Mouse (Mus musculus): ENCODE measurements around the gene Pi4kb. TPM values are rescaled to one million over a fixed set of nuclear protein-coding genes. Genes with fewer than 3 reads are reported as not detected.

Pi4kb gene
- polyA plus RNA-seq (2012): 7.3 and 7.5 TPM in 2 replicates

DNA sequence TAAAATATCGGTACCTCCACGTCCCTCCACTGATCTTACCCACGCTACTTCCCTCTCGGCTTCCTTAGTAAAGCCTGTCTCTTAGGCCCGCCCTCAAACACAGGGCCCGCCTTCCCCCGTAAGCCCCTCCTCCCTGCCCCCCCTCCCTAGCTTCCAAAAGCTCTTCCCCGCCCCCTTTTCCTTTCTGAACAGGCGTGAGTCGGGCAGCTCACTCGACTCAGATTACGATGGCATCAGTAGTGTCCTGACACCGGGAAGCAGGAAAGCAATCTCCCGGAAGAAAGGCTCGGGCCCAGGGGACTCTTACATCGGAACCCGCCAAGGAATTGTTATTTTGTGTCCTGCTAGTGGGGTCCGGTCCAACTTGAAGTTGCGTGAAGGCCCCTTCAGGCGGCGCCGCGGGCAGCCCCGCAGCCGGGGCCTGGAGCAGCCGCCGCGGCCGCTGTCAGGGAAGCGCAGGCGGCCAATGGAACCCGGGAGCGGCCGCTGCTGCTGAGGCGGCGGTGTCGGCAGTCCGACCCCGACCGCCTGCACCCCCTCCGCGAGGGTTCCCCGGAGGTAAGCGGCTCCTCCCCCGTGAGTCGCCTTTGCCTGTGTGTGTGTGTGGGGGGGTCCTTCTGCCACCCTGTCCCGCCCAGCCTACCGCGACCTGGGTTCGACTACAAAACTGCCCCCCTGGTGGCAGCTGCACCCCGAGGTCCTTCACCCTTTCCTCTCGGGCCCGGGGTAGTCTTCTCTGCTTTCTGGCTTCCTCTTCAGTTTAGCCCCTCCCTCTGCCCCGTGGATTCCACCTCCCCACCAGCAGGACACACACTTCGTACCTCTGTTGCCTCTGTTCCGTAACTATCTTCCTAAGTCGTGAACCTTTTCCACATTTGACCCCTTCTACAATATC lies at the start of gene Pi4kb:
Gene Pi4kb, plus strand, starts transcription at position 204 of the 895 bp plus-strand sequence.

DNA sequence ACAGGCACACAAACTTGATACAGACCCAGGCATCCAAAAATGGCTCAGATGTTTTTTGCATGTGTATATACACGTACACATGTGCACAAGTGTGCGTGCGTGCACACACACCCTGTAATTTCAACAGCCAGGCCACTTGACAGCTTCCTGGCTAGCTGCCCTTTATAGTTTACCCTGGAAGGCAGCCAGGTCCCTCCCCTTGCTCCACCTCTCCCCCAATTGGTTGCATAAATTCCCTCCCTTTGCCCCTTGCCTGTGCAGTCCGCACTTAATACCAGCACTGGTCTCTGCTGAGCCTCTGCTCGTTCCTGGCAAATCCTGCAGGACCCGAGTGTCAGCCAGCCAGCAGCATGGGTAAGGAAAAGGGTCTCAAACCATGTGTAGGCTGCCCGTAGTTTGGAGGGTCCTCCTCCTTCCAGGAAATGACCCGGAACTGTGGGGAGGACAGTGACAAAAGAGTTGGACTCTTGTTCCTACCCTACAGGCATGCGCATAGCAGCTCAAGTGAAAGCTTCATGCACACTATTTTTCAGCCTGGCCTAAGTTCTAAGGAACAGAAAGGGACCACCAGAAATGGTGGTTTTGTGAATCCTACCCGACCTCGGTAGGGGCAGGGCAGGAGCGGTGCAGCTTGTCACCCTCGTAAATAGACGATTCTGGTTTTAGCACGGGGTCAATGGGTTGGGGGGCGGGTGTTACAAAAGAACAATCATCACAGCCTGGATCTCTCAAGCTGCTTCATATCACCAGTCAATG lies 41.5 kb upstream of the Pi4kb start, which contains the start of gene Selenbp1:
Gene Selenbp1, plus strand, starts transcription at position 248 of the 756 bp plus-strand sequence.

DNA sequence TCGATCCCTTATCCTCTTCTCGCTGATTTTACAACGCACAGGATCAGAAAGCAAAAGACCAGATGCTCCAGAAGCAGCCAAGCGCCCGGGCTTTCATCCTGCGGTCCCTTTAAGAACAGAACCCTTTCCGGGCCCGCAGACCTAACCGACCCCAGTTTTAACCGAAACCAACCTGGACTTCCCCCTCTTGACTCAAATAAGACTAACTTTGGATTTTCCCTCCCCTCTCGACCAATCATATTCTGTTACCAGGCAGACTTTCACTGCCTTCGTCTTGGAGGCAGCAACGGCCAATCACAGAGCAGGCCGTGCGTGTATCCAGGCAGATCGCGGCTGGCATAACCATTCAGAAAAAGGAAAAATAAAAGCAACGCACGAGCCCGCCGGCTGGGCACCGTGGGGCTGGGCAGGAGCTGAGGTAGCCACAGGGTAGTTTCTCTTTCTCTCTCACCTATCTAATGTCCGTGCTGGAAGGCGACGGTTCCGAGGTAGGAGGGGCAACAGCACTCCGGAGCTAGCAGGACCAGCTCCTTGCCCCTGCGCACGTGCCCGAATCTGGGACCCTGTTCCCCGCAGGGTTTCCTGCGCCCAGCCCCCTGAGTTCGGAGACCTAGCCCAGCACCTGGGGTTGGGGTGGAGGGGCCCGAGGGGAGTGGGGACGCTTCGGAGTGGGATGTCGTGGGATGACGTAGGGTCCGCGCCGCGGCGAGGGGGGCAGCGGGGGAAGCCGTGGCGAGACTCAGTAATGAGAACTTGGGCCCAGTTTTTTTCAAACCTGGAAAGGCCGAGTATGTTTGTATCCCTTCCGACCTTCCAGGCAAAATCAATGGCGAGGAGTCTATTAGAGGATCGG lies 20.5 kb upstream of the Pi4kb start, which contains the start of gene Rfx5:
Gene Rfx5, plus strand, starts transcription at position 312 of the 853 bp plus-strand sequence.

DNA sequence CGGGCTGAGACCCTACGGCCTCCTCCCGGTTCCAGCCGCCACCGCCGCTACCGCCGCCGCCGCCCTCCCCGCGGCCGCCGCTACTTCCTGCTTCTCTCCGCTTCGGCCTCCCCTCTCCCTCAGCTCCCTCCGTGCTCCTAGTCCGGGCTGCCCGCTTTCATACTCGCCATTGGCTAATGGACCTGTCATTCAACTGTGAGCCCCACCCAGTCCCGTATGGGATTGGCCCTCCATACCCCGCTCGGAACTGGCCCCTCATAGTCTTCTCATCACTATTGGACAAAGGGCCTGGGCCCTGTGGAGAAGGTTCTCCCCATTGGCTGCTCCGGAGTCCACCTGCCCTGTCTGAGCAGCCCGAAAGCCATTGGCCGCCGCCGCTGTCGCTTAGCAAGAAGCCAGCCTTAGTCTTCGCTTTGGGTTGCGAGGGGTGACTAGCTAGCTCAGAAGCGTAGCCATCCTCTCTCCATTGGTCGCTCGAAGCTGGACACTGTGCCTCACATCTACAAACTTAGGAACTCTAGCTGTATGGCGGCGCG lies 40.9 kb downstream of the Pi4kb start, which contains the start of gene Zfp687:
Gene Zfp687, minus strand, starts transcription at position 112 of the 536 bp plus-strand sequence.

DNA sequence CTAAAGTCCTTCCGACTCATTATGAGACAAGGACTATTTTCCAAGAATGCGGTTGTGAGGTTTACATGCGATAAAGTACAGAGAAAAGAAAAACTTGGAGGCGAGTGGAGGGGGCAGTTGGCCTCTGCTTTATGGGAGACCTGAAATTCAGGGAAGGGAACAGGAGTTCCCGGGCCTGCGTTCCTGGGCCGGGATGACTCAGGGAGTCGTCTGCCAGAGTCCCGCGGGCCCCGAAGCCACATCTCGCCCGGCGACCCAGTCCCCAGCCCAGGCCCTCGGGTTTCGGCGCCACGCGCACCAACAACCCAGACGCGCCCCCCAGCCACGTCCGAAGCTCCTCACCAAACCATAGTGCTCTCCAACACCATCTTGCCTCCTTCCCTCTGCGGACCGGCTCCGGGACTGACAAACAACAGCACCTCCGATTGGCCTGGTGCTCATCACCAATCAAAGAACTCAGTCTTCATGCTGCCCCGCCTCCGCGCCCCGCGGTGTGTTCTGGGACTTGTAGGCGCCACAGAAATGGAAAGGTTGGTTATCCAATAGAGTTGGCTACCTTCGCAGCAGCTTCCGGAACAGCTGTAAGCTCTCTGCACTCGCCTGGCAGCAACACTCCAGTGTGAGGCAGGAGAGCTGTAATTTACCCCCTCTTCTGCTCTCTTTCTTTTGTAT lies 67.8 kb downstream of the Pi4kb start, which contains the start of gene Psmd4:
Gene Psmd4, minus strand, starts transcription at position 449 of the 672 bp plus-strand sequence.

Other genes starting within 250 kb of the Pi4kb start
- gene Cgn, start 188.2 kb upstream of the Pi4kb start, polyA plus RNA-seq (2012): 0.06 and 0.08 TPM in 2 replicates
- gene Pogz, start 137.2 kb upstream of the Pi4kb start, polyA plus RNA-seq (2012): 54.5 and 75.9 TPM in 2 replicates
- gene Psmb4, start 87.8 kb upstream of the Pi4kb start, polyA plus RNA-seq (2012): 151 and 173 TPM in 2 replicates
- gene Selenbp1, start 41.7 kb upstream of the Pi4kb start, polyA plus RNA-seq (2012): 19.5 and 20.8 TPM in 2 replicates
- 15.7 and 16.9 TPM in 2 replicates for gene Rfx5, start 20.7 kb upstream of the Pi4kb start, polyA plus RNA-seq (2012)
- gene Zfp687, start 40.7 kb downstream of the Pi4kb start, polyA plus RNA-seq (2012): 34.9 and 36.5 TPM in 2 replicates
- gene Psmd4, start 67.9 kb downstream of the Pi4kb start, polyA plus RNA-seq (2012): 95.3 and 114 TPM in 2 replicates
- 15.0 and 24.5 TPM in 2 replicates for gene Pip5k1a, start 132.2 kb downstream of the Pi4kb start, polyA plus RNA-seq (2012)
- 224 and 237 TPM in 2 replicates for gene Vps72, start 136.3 kb downstream of the Pi4kb start, polyA plus RNA-seq (2012)
- not detected in 2 replicates for gene Tmod4, start 149.7 kb downstream of the Pi4kb start, polyA plus RNA-seq (2012)
- 6.1 and 9.0 TPM in 2 replicates for gene Scnm1, start 159.3 kb downstream of the Pi4kb start, polyA plus RNA-seq (2012)
- 3.8 and 4.7 TPM in 2 replicates for gene Lysmd1, start 159.4 kb downstream of the Pi4kb start, polyA plus RNA-seq (2012)
- gene Tnfaip8l2, start 167.6 kb downstream of the Pi4kb start, polyA plus RNA-seq (2012): 10.5 and 16.0 TPM in 2 replicates
- 6.5 and 7.1 TPM in 2 replicates for gene Sema6c, start 185.7 kb downstream of the Pi4kb start, polyA plus RNA-seq (2012)
- gene Gabpb2, start 243.2 kb downstream of the Pi4kb start, polyA plus RNA-seq (2012): 2.2 and 2.7 TPM in 2 replicates

Data from megakaryocyte-erythroid progenitor cell, adult 5 weeks (primary cell).